Mouse (Mus musculus) heart, adult 2 months (tissue): ENCODE measurements around the gene Zbed5. TPM values are rescaled to one million over a fixed set of nuclear protein-coding genes. Genes with fewer than 3 reads are reported as not detected.
A peak's percentile ranks its signal among the peaks of the same experiment; 100 is the strongest.
"Not testable (repeated sequence)": the region's sequence is repeated elsewhere in the genome, so short reads cannot be mapped to it uniquely, and the experiment has no call there.

ENCODE experiments used
- DNase-seq, 2 experiments: peaks; one replicate each; pipeline ENCODE4 v3.0.0; 2021
- H3K27ac ChIP-seq: fragments of 200-600 bp; 2 replicates; pipeline ENCODE4 v1.8.1; 2022
- H3K27me3 ChIP-seq: fragments of 200-500 bp; 2 replicates; pipeline ENCODE4 v1.6.1; 2012; ENCODE audit warnings: mild to moderate bottlenecking, low read length, inconsistent platforms, mixed read lengths; ENCODE audit not compliant: control insufficient read depth, insufficient read depth
- H3K36me3 ChIP-seq: fragments of 200-500 bp; 2 replicates; pipeline ENCODE4 v1.6.1; 2012; ENCODE audit warnings: low read length, inconsistent platforms; ENCODE audit not compliant: control insufficient read depth, insufficient read depth
- H3K4me1 ChIP-seq: fragments of 200-500 bp; 2 replicates; pipeline ENCODE4 v1.6.1; 2011; ENCODE audit warnings: low read length; ENCODE audit not compliant: control insufficient read depth, insufficient read depth
- H3K4me3 ChIP-seq: fragments of 200-600 bp; 2 replicates; pipeline ENCODE4 v1.8.1; 2022
- H3K79me2 ChIP-seq: fragments of 200-500 bp; replicated peaks from 2 replicates; pipeline ENCODE4 v1.6.1; 2012; ENCODE audit warnings: mild to moderate bottlenecking, inconsistent platforms, low read length, moderate library complexity, mixed read lengths; ENCODE audit not compliant: control insufficient read depth, insufficient read depth
- H3K9ac ChIP-seq: fragments of 200-500 bp; 2 replicates; pipeline ENCODE4 v1.6.1; 2012; ENCODE audit warnings: low read depth, mild to moderate bottlenecking, control low read depth, inconsistent platforms, low read length, mixed read lengths
- CTCF ChIP-seq: fragments of 200-600 bp; IDR thresholded peaks from 2 replicates; pipeline ENCODE4 v1.8.1; 2022; ENCODE audit warnings: antibody characterized with exemption, mild to moderate bottlenecking, moderate library complexity
- EP300 ChIP-seq: fragments of 200-500 bp; IDR thresholded peaks from 2 replicates; pipeline ENCODE4 v1.6.1; 2011; ENCODE audit warnings: low read depth, low read length, control low read depth; ENCODE audit not compliant: insufficient read depth
- POLR2A ChIP-seq: fragments of 200-500 bp; IDR thresholded peaks from 2 replicates; pipeline ENCODE4 v1.6.1; 2011; ENCODE audit warnings: mild to moderate bottlenecking, low read depth, low read length, control low read depth; ENCODE audit not compliant: insufficient read depth
- whole genome bisulfite sequencing: fragments of 180-500 bp; shearing (Covaris S2); methylation state at CpG from one replicate; pipeline ENCODE4 v1.1.7; 2018; 5-methylcytosine and 5-hydroxymethylcytosine counted together
- intact Hi-C: fragments of 180-260 bp; cut with DNase I; formaldehyde crosslinking; loops from one replicate; pipeline ENCODE4 v1.15.1; 2025
- polyA plus RNA-seq: library from polyadenylated mRNA; depleted of rRNA; stranded (reverse); fragments of >200 nt; gene quantifications from 2 replicates; pipeline ENCODE4 v1.2.3, GENCODE M21; 2012; rRNA removed
- total RNA-seq, 2 experiments: library from RNA; stranded (reverse); gene quantifications; 2 replicates each; pipeline ENCODE4 v1.2.3; 2021

Zbed5 gene
- total and polyA plus RNA-seq, 3 experiments: 0.26 to 0.55 (median 0.33) TPM

- intact Hi-C loops: loop anchor here (5.0 kb wide), 2 partner anchors 35 to 230 kb away; partner anchors contain the start of genes Nupr1l and Rabgef1
- DNase-seq: peak; percentile 56 to 60
- H3K36me3 ChIP-seq, H3K4me1 ChIP-seq, H3K27me3 ChIP-seq, H3K79me2 ChIP-seq: not testable (repeated sequence)
- H3K9ac ChIP-seq: peak overlapping the region; percentile 99
- TF ChIP-seq CTCF: 0 out of 2 replicates have a peak, but pooled peaks have one; percentile 2
- H3K27ac ChIP-seq: peak overlapping the region; percentile 57
- H3K4me3 ChIP-seq: peak overlapping the region; percentile 78
- 1% methylated on average over 48 of the region's 82 CpGs for WGBS
These were observed 46.8 kb downstream of the Zbed5 start for GRCm38 (mm10) chr5:129942073-129942939.

- DNase-seq: no peak
- H3K36me3 ChIP-seq: peaks cover 4% of the 10 kb centered on the region
- no peak overlapping the region for H3K4me3 ChIP-seq
- H3K27ac ChIP-seq: no peak overlapping the region
- peaks cover 2% of the 10 kb centered on the region; the same call in 1 of the 2 replicates for H3K4me1 ChIP-seq
- H3K27me3 ChIP-seq: no peaks in the 10 kb centered on the region
- peaks cover 2% of the 10 kb centered on the region for H3K79me2 ChIP-seq
- WGBS: 82% methylated on average over 1 of the region's 1 CpGs
- intact Hi-C loops: loop anchor here (5.0 kb wide), 2 partner anchors 36 to 229 kb away; partner anchors contain the start of genes Nupr1l and Rabgef1
- no peak for TF ChIP-seq EP300
- no peak for TF ChIP-seq CTCF
- TF ChIP-seq POLR2A: no peak
- no peak overlapping the region for H3K9ac ChIP-seq
These were observed 47.9 kb downstream of the Zbed5 start for GRCm38 (mm10) chr5:129943402-129943801.

GRCm38 (mm10) chr5:129947528-129948033 lies 52.1 kb downstream of the Zbed5 start:
- intact Hi-C loops: no loop called here
- Histone ChIP-seq H3K27ac (no peak overlapping the region), H3K4me3 (no peak overlapping the region), H3K36me3 (peaks cover 4% of the 10 kb centered on the region), H3K79me2 (peaks cover 2% of the 10 kb centered on the region), H3K4me1 (peaks cover 2% of the 10 kb centered on the region; the same call in 1 of the 2 replicates), H3K9ac (no peak overlapping the region), H3K27me3 (no peaks in the 10 kb centered on the region)
- WGBS: 93% methylated on average over 2 of the region's 2 CpGs
- no peak for DNase-seq
- TF ChIP-seq POLR2A (no peak), CTCF (no peak), EP300 (no peak)

- intact Hi-C loops: no loop called here
- TF ChIP-seq POLR2A: no peak
- no peak for TF ChIP-seq CTCF
- TF ChIP-seq EP300: no peak
- no peak overlapping the region for H3K9ac ChIP-seq
- H3K27me3 ChIP-seq: no peaks in the 10 kb centered on the region
- no peaks in the 10 kb centered on the region; the same call in 1 of the 2 replicates for H3K4me1 ChIP-seq
- no peak for DNase-seq
- 76% methylated on average over 4 of the region's 4 CpGs for WGBS
- no peak overlapping the region for H3K27ac ChIP-seq
- H3K4me3 ChIP-seq: no peak overlapping the region
- peaks cover 4% of the 10 kb centered on the region for H3K36me3 ChIP-seq
- peaks cover 5% of the 10 kb centered on the region for H3K79me2 ChIP-seq
These were observed 56.6 kb downstream of the Zbed5 start for GRCm38 (mm10) chr5:129952143-129952542.

Other genes starting within 250 kb of the Zbed5 start
- gene Zfp11, start 225.6 kb upstream of the Zbed5 start, total RNA-seq: 1 to 10 TPM; 2.5 to 3.1 TPM
- 1.7 and 4.0 TPM in 2 replicates for gene Zfp11, start 225.6 kb upstream of the Zbed5 start, polyA plus RNA-seq
- not detected for gene Sept14, start 187.2 kb upstream of the Zbed5 start, total RNA-seq
- gene Sept14, start 187.2 kb upstream of the Zbed5 start, polyA plus RNA-seq: not detected in 2 replicates
- gene Mrps17, start 180.2 kb upstream of the Zbed5 start, total RNA-seq: 10 to 100 TPM; 76.8 to 86.4 TPM
- 107 and 130 TPM in 2 replicates for gene Mrps17, start 180.2 kb upstream of the Zbed5 start, polyA plus RNA-seq
- gene Nipsnap2, start 170.7 kb upstream of the Zbed5 start, total RNA-seq: 100 to 1,000 TPM; 785 to 948 TPM
- gene Nipsnap2, start 170.7 kb upstream of the Zbed5 start, polyA plus RNA-seq: 462 and 670 TPM in 2 replicates
- 1 to 10 TPM; 6.0 to 8.7 TPM for gene Psph, start 108.3 kb upstream of the Zbed5 start, total RNA-seq
- 7.7 and 11.4 TPM in 2 replicates for gene Psph, start 108.3 kb upstream of the Zbed5 start, polyA plus RNA-seq
- 10 to 100 TPM in 1 of 2 experiments, 1 to 10 TPM in 1; 9.1 to 10.9 TPM for gene Sumf2, start 48.7 kb upstream of the Zbed5 start, total RNA-seq
- 6.2 and 7.0 TPM in 2 replicates for gene Sumf2, start 48.7 kb upstream of the Zbed5 start, polyA plus RNA-seq
- gene Chchd2, start 8.3 kb upstream of the Zbed5 start, total RNA-seq: 1,000 to 10,000 TPM; 1,016 to 1,153 TPM
- gene Chchd2, start 8.3 kb upstream of the Zbed5 start, polyA plus RNA-seq: 778 and 988 TPM in 2 replicates
- 10 to 100 TPM; 15.5 to 16.8 TPM for gene Phkg1, start 2.8 kb downstream of the Zbed5 start, total RNA-seq
- gene Phkg1, start 2.8 kb downstream of the Zbed5 start, polyA plus RNA-seq: 39.8 and 69.6 TPM in 2 replicates
- 1 to 10 TPM in 1 of 2 experiments, under 1 TPM in 1; 0.44 to 1.5 TPM for gene Nupr1l, start 12.8 kb downstream of the Zbed5 start, total RNA-seq
- 1.7 and 2.0 TPM in 2 replicates for gene Nupr1l, start 12.8 kb downstream of the Zbed5 start, polyA plus RNA-seq
- 10 to 100 TPM; 14.3 to 17.9 TPM for gene Vkorc1l1, start 46.2 kb downstream of the Zbed5 start, total RNA-seq
- 12.4 and 18.3 TPM in 2 replicates for gene Vkorc1l1, start 46.2 kb downstream of the Zbed5 start, polyA plus RNA-seq
- 10 to 100 TPM; 12.8 to 13.0 TPM for gene Gusb, start 107.3 kb downstream of the Zbed5 start, total RNA-seq
- 17.9 and 25.3 TPM in 2 replicates for gene Gusb, start 107.3 kb downstream of the Zbed5 start, polyA plus RNA-seq
- 1 to 10 TPM; 3.2 to 4.6 TPM for gene Asl, start 133.5 kb downstream of the Zbed5 start, total RNA-seq
- gene Asl, start 133.5 kb downstream of the Zbed5 start, polyA plus RNA-seq: 5.9 and 6.5 TPM in 2 replicates
- gene Crcp, start 133.6 kb downstream of the Zbed5 start, total RNA-seq: 10 to 100 TPM in 1 of 2 experiments, 1 to 10 TPM in 1; 9.3 to 11.2 TPM
- gene Crcp, start 133.6 kb downstream of the Zbed5 start, polyA plus RNA-seq: 9.5 and 10.3 TPM in 2 replicates
- 1 to 10 TPM; 7.4 to 9.4 TPM for gene Tpst1, start 177.6 kb downstream of the Zbed5 start, total RNA-seq
- gene Tpst1, start 177.6 kb downstream of the Zbed5 start, polyA plus RNA-seq: 10.1 and 12.6 TPM in 2 replicates
- 1 to 10 TPM; 1.5 to 3.7 TPM for gene Kctd7, start 249.1 kb downstream of the Zbed5 start, total RNA-seq
- 2.5 and 3.1 TPM in 2 replicates for gene Kctd7, start 249.1 kb downstream of the Zbed5 start, polyA plus RNA-seq